15 mouse cellular contexts compared by ENCODE assay signal in the genomic region with DNA sequence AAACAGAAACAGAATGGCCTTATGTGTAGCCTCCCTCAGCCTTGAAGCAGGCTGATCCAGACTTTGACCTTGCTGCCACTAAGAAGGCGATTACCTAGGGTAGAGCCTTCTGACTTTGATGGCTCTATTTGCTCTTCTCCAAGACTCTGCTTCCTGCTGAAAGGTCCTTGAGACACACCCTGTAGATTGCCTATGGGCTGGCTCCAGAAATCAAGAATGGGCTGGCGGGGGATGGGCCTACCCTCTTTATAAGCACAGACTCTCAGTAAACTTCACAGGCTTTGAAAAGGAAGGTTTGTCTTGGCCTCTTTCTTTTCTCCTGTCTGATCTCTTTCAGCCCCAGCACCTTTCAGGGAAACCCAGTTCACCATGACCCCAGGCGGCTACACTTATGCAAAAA. TPM values are rescaled to one million over a fixed set of nuclear protein-coding genes. Genes with fewer than 3 reads are reported as not detected.
"Had no signal": no experiment of that assay in that cellular context is flagged by ENCODE, and none has a peak within 500 bp of the region (broad histone marks: within the 10 kb centered on the region; RNA-seq: fewer than 3 reads in every experiment).

No protein-coding gene starts in this region.

RNA-seq across cellular contexts. Expression of gene Olfr507, which starts 4.8 kb away (rescaled TPM):
- polyA plus RNA-seq: kidney, embryonic 15.5 days; limb, embryonic 12.5 days; limb, embryonic 15.5 days; liver, embryonic 11.5 days; liver, embryonic 14.5 days; liver, postnatal 0 days; lung, embryonic 14.5 days; lung, postnatal 0 days; macrophage; midbrain, embryonic 12.5 days; midbrain, embryonic 15.5 days; neural tube, embryonic 12.5 days; neural tube, embryonic 15.5 days; testis, adult 2 months; urinary bladder, adult 2 months had no signal

RNA-seq across cellular contexts. Expression of gene Olfr506, which starts 6.2 kb away (rescaled TPM):
- polyA plus RNA-seq: limb, embryonic 12.5 days; limb, embryonic 15.5 days; liver, embryonic 11.5 days; liver, embryonic 14.5 days; liver, postnatal 0 days; lung, embryonic 14.5 days; lung, postnatal 0 days; macrophage; midbrain, embryonic 12.5 days; midbrain, embryonic 15.5 days; neural tube, embryonic 12.5 days; neural tube, embryonic 15.5 days; testis, adult 2 months; urinary bladder, adult 2 months had no signal

RNA-seq across cellular contexts. Expression of gene Olfr508, which starts 13.0 kb away (rescaled TPM):
- polyA plus RNA-seq: kidney, embryonic 15.5 days; limb, embryonic 12.5 days; limb, embryonic 15.5 days; liver, embryonic 11.5 days; liver, embryonic 14.5 days; liver, postnatal 0 days; lung, embryonic 14.5 days; lung, postnatal 0 days; macrophage; midbrain, embryonic 12.5 days; midbrain, embryonic 15.5 days; neural tube, embryonic 12.5 days; neural tube, embryonic 15.5 days; testis, adult 2 months; urinary bladder, adult 2 months had no signal

RNA-seq across cellular contexts. Expression of gene Olfr509, which starts 34.9 kb away (rescaled TPM):
- polyA plus RNA-seq: limb, embryonic 12.5 days; limb, embryonic 15.5 days; liver, embryonic 11.5 days; liver, embryonic 14.5 days; liver, postnatal 0 days; lung, postnatal 0 days; macrophage; midbrain, embryonic 12.5 days; neural tube, embryonic 12.5 days; neural tube, embryonic 15.5 days; testis, adult 2 months; urinary bladder, adult 2 months had no signal

RNA-seq across cellular contexts. Expression of gene Olfr510, which starts 49.4 kb away (rescaled TPM):
- polyA plus RNA-seq: kidney, embryonic 15.5 days; limb, embryonic 12.5 days; limb, embryonic 15.5 days; liver, embryonic 11.5 days; liver, embryonic 14.5 days; liver, postnatal 0 days; lung, embryonic 14.5 days; lung, postnatal 0 days; macrophage; midbrain, embryonic 12.5 days; midbrain, embryonic 15.5 days; neural tube, embryonic 12.5 days; neural tube, embryonic 15.5 days; testis, adult 2 months; urinary bladder, adult 2 months had no signal
